Mouse (Mus musculus): ENCODE results near the gene Gm42669. TPM values are rescaled to one million over a fixed set of nuclear protein-coding genes. Genes with fewer than 3 reads are reported as not detected.

Gene Gm42669
- total RNA-seq (2021): under 1 TPM in 1 of 2 experiments, not detected in 1; 0.18 TPM
- long read RNA-seq, experiment 1: 0 reads
- long read RNA-seq, experiment 2: 0 reads

GRCm38 (mm10) chr5:107507321-107507720 lies at the start of gene Gm42669:
Gm42669 (plus strand) TSS chr5:107507621.
- DNase-seq: no peak

- DNase-seq: no peak
Measured at GRCm38 (mm10) chr5:107462147-107463076, 45.0 kb upstream of the Gm42669 start.

GRCm38 (mm10) chr5:107466501-107466900 lies 40.9 kb upstream of the Gm42669 start:
- DNase-seq: no peak

GRCm38 (mm10) chr5:107467098-107467497 lies 40.3 kb upstream of the Gm42669 start:
- no peak for DNase-seq

GRCm38 (mm10) chr5:107470600-107471329 lies 36.7 kb upstream of the Gm42669 start:
- DNase-seq: no peak

- DNase-seq: no peak
Measured at GRCm38 (mm10) chr5:107480194-107480593, 27.2 kb upstream of the Gm42669 start.

GRCm38 (mm10) chr5:107488996-107489395 lies 18.4 kb upstream of the Gm42669 start:
- no peak for DNase-seq

GRCm38 (mm10) chr5:107491036-107491435 lies 16.4 kb upstream of the Gm42669 start:
- DNase-seq: no peak

- no peak for DNase-seq
Measured at GRCm38 (mm10) chr5:107492471-107492870, 14.9 kb upstream of the Gm42669 start.

GRCm38 (mm10) chr5:107494759-107495158 lies 12.7 kb upstream of the Gm42669 start:
- DNase-seq: no peak

- DNase-seq: no peak
Measured at GRCm38 (mm10) chr5:107496047-107496446, 11.4 kb upstream of the Gm42669 start.

- DNase-seq: no peak
Measured at GRCm38 (mm10) chr5:107497519-107498501, 9.6 kb upstream of the Gm42669 start.

- DNase-seq: no peak
Measured at GRCm38 (mm10) chr5:107498806-107499310, 8.6 kb upstream of the Gm42669 start.

- no peak for DNase-seq
Measured at GRCm38 (mm10) chr5:107499891-107500535, 7.4 kb upstream of the Gm42669 start.

GRCm38 (mm10) chr5:107500741-107501140 lies 6.7 kb upstream of the Gm42669 start:
- DNase-seq: no peak

GRCm38 (mm10) chr5:107510503-107510902 lies 3.1 kb downstream of the Gm42669 start:
- DNase-seq: no peak

- DNase-seq: no peak
Measured at GRCm38 (mm10) chr5:107511326-107511725, 3.9 kb downstream of the Gm42669 start.

- peak; percentile 71 for DNase-seq
Measured at GRCm38 (mm10) chr5:107513583-107513982, 6.2 kb downstream of the Gm42669 start.

- no peak for DNase-seq
Measured at GRCm38 (mm10) chr5:107515453-107515852, 8.0 kb downstream of the Gm42669 start.

- DNase-seq: no peak
Measured at GRCm38 (mm10) chr5:107516087-107516486, 8.7 kb downstream of the Gm42669 start.

GRCm38 (mm10) chr5:107518602-107519001 lies 11.2 kb downstream of the Gm42669 start:
- DNase-seq: peak; percentile 7
